Mouse (Mus musculus) MEL (cell line): ENCODE data around the gene Klri1.

Experiments
- EP300 ChIP-seq, 2 experiments: IDR thresholded peaks; 2 replicates each; pipeline ENCODE4 v1.6.1; 2011; ENCODE audit warnings: improper control_type of control experiment in 2 of 2, low read length in 2 of 2, low read depth in 1 of 2, mild to moderate bottlenecking in 1 of 2
- POLR2A ChIP-seq, 2 experiments: IDR thresholded peaks; 2 replicates each; pipeline ENCODE4 v1.6.1; 2011 to 2012; ENCODE audit warnings: low read length in 2 of 2, mild to moderate bottlenecking in 2 of 2, control low read depth in 1 of 2, improper control_type of control experiment in 1 of 2, low read depth in 1 of 2, moderate library complexity in 1 of 2; ENCODE audit not compliant: control insufficient read depth in 1 of 2, insufficient read depth in 1 of 2, poor library complexity in 1 of 2
- TCF12 ChIP-seq: IDR thresholded peaks from 2 replicates; pipeline ENCODE4 v1.6.1; 2014; ENCODE audit warnings: low read depth, mild to moderate bottlenecking, inconsistent platforms, low read length, improper control_type of control experiment, moderate library complexity

DNA sequence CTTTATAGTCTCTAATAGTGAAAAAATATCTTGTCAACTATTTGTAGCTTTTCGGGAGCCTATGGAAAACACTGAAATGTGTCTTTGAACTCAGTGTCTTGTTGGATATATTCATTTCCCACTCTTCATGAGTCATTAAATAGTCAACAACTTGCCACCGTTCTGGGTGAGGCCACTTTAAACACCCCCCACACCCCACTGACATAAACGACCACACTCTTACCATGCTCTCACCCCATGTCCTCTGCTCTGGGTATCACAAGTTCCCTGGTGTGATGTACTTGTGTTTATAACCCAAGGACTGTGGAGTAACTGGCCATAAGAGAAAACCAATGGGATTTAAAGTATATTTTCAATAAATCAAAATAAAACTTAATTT, 30.7 kb upstream of the Klri1 start:
- no peak for TF ChIP-seq POLR2A (IDR thresholded peaks at IDR 0.05; ENCODE audit: control insufficient read depth in 1 of 2, insufficient read depth in 1 of 2, low read depth in 1 of 2, low read length in 2 of 2, poor library complexity in 1 of 2)
- no peak for TF ChIP-seq EP300 (IDR thresholded peaks at IDR 0.05; ENCODE audit: low read depth in 1 of 2, low read length in 2 of 2)
- no peak for TF ChIP-seq TCF12
